Comparison of ENCODE assay signal across 8 mouse cellular contexts in the genomic region with DNA sequence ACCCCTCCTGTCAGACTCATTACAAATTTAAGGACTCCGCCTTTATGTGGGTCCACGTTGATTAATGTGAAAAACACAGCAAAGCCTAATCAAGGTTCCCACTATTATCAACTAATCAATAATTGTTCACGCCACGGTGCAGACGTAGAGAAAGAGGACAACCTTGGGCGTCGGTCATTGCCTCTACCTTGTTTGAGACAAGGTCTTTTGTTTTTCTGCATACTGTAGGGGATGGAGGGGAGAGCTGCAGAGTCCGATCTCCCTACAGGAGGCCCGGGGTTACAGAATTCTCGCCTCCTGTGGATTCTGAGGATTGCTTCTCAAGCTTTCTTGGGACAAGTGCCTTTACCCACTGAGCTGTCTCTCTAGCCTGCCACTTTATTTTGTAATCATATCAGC. TPM values are rescaled to one million over a fixed set of nuclear protein-coding genes. Genes with fewer than 3 reads are reported as not detected.
DNase-seq lines count a peak whose midpoint lies in the region; ATAC-seq and TF ChIP-seq lines count a peak whose summit lies in the region.

No protein-coding gene starts in this region.

- H3K4me2 ChIP-seq in lung, embryonic 14.5 days = peak overlapping the region; percentile 78
- peak overlapping the region; percentile 66 for H3K4me2 ChIP-seq in hindbrain, embryonic 13.5 days
- H3K4me2 ChIP-seq in midbrain, embryonic 11.5 days = peak overlapping the region; percentile 69

- no peak for TF ChIP-seq POLR2A in cortical plate, adult 2 months (IDR thresholded peaks at IDR 0.05; ENCODE audit: extremely low read depth, insufficient read depth, low read length)

- WGBS in lung, embryonic 14.5 days = 1% methylated on average over 10 of the region's 10 CpGs
- 2% methylated on average over 10 of the region's 10 CpGs for WGBS in hindbrain, embryonic 13.5 days
- 2% methylated on average over 10 of the region's 10 CpGs for WGBS in midbrain, embryonic 11.5 days

- TF ChIP-seq CTCF in lung, embryonic 14.5 days (IDR thresholded peaks at IDR 0.05; ENCODE audit: low read depth) = no peak
- no peak for TF ChIP-seq CTCF in cortical plate, adult 2 months (IDR thresholded peaks at IDR 0.05; ENCODE audit: extremely low read depth, insufficient read depth, low read length)

- peak; percentile 26 for DNase-seq in lung, embryonic 14.5 days
- DNase-seq in lung, postnatal 10 days = no peak
- no peak for DNase-seq in midbrain, embryonic 11.5 days (ENCODE audit: low spot score, missing footprints)
- DNase-seq in gastrocnemius, postnatal 4 days (ENCODE audit: low spot score in 2 of 2) = no peak
- no peak for DNase-seq in left cerebral cortex, postnatal 4 days

- H3K9me3 ChIP-seq in lung, embryonic 14.5 days (ENCODE audit: low read depth, low read length) = no peaks in the 10 kb centered on the region
- H3K9me3 ChIP-seq in hindbrain, embryonic 13.5 days = no peaks in the 10 kb centered on the region
- no peaks in the 10 kb centered on the region for H3K9me3 ChIP-seq in midbrain, embryonic 11.5 days (ENCODE audit: control insufficient read depth, low read length)

- ATAC-seq in lung, embryonic 14.5 days (ENCODE audit: insufficient read depth) = 0 out of 2 replicates have a peak, but pooled peaks have one; percentile 8
- peak; percentile 55 for ATAC-seq in hindbrain, embryonic 13.5 days (ENCODE audit: low FRiP score)
- no peak; the same call in 1 of the 2 replicates for ATAC-seq in midbrain, embryonic 11.5 days (ENCODE audit: low FRiP score)
- ATAC-seq in activated CD4-positive, CD25-positive, alpha-beta regulatory T cell, adult 4 months = no peak

- peak overlapping the region; percentile 74 for H3K9ac ChIP-seq in lung, embryonic 14.5 days
- H3K9ac ChIP-seq in hindbrain, embryonic 13.5 days = peak overlapping the region; percentile 86
- peak overlapping the region; percentile 82 for H3K9ac ChIP-seq in midbrain, embryonic 11.5 days (ENCODE audit: low read length)

- H3K4me1 ChIP-seq in lung, embryonic 14.5 days (ENCODE audit: insufficient read depth) = no peaks in the 10 kb centered on the region
- no peaks in the 10 kb centered on the region; the same call in 1 of the 2 replicates for H3K4me1 ChIP-seq in cortical plate, adult 2 months (ENCODE audit: control insufficient read depth, insufficient read depth, low read length)
- H3K4me1 ChIP-seq in hindbrain, embryonic 13.5 days (replicated peaks) = peaks cover 42% of the 10 kb centered on the region
- peaks cover 2% of the 10 kb centered on the region; the same call in 1 of the 2 replicates for H3K4me1 ChIP-seq in midbrain, embryonic 11.5 days (ENCODE audit: control insufficient read depth, insufficient read depth, low read length)

- peak overlapping the region; percentile 79 for H3K4me3 ChIP-seq in lung, embryonic 14.5 days (ENCODE audit: low read depth, low read length)
- peak overlapping the region; percentile 97 for H3K4me3 ChIP-seq in cortical plate, adult 2 months (ENCODE audit: insufficient read depth, low read length)
- H3K4me3 ChIP-seq in hindbrain, embryonic 13.5 days = peak overlapping the region; percentile 83
- peak overlapping the region; percentile 84 for H3K4me3 ChIP-seq in midbrain, embryonic 11.5 days (ENCODE audit: low read depth, low read length)

- H3K27ac ChIP-seq in lung, embryonic 14.5 days (ENCODE audit: low read depth) = peak overlapping the region; percentile 78
- H3K27ac ChIP-seq in cortical plate, adult 2 months (ENCODE audit: insufficient read depth, low read length) = no peak overlapping the region
- H3K27ac ChIP-seq in hindbrain, embryonic 13.5 days = peak overlapping the region; percentile 92
- no peak overlapping the region for H3K27ac ChIP-seq in midbrain, embryonic 11.5 days (ENCODE audit: low read depth, low read length)

- H3K27me3 ChIP-seq in lung, embryonic 14.5 days (ENCODE audit: insufficient read depth, low read length) = no peaks in the 10 kb centered on the region
- H3K27me3 ChIP-seq in hindbrain, embryonic 13.5 days = no peaks in the 10 kb centered on the region
- H3K27me3 ChIP-seq in midbrain, embryonic 11.5 days (ENCODE audit: control insufficient read depth, insufficient read depth, low read length) = no peaks in the 10 kb centered on the region

- intact Hi-C loops in left cerebral cortex, postnatal 4 days (cut with DNase I) = loop anchor here (5.0 kb wide), 2 partner anchors 102 to 133 kb away; partner anchors contain the start of gene Pik3cb

- 0 out of 2 replicates have a peak, but pooled peaks cover 4% of the 10 kb centered on the region for H3K36me3 ChIP-seq in lung, embryonic 14.5 days (ENCODE audit: insufficient read depth)
- peaks cover 23% of the 10 kb centered on the region for H3K36me3 ChIP-seq in hindbrain, embryonic 13.5 days
- H3K36me3 ChIP-seq in midbrain, embryonic 11.5 days (ENCODE audit: control insufficient read depth, insufficient read depth, low read length) = no peaks in the 10 kb centered on the region

RNA-seq across cellular contexts. Expression of gene Cep70, which starts 0.7 kb away (rescaled TPM):
- polyA plus RNA-seq in lung, embryonic 14.5 days (2014; fragmentation: Nextera tagmentation; extraction: Ambion mirVana) = 31.4 and 34.8 TPM in 2 replicates
- 20.1 and 22.7 TPM in 2 replicates for polyA plus RNA-seq in cortical plate, adult 2 months (2012; rRNA removed)
- polyA plus RNA-seq in hindbrain, embryonic 13.5 days (2015; fragmentation: Nextera tagmentation; extraction: Ambion mirVana) = 73.8 and 75.2 TPM in 2 replicates
- 41.9 and 49.5 TPM in 2 replicates for polyA plus RNA-seq in midbrain, embryonic 11.5 days (2014; fragmentation: Nextera tagmentation; extraction: Ambion mirVana)
- 10 to 100 TPM; 16.7 to 17.8 TPM for polyA plus RNA-seq in activated CD4-positive, CD25-positive, alpha-beta regulatory T cell, adult 4 months (2017; shearing (Covaris generic))
- total RNA-seq in gastrocnemius, postnatal 4 days (2021) = 1 to 10 TPM; 4.8 to 6.3 TPM
- 10 to 100 TPM; 19.3 to 23.6 TPM for total RNA-seq in left cerebral cortex, postnatal 4 days (2021)

RNA-seq across cellular contexts. Expression of gene Faiml, which starts 6.9 kb away (rescaled TPM):
- polyA plus RNA-seq in lung, embryonic 14.5 days (2014; fragmentation: Nextera tagmentation; extraction: Ambion mirVana) = not detected in 2 replicates
- polyA plus RNA-seq in cortical plate, adult 2 months (2012; rRNA removed) = not detected in 2 replicates
- not detected in 2 replicates for polyA plus RNA-seq in hindbrain, embryonic 13.5 days (2015; fragmentation: Nextera tagmentation; extraction: Ambion mirVana)
- polyA plus RNA-seq in midbrain, embryonic 11.5 days (2014; fragmentation: Nextera tagmentation; extraction: Ambion mirVana) = not detected in 2 replicates
- not detected for polyA plus RNA-seq in activated CD4-positive, CD25-positive, alpha-beta regulatory T cell, adult 4 months (2017; shearing (Covaris generic))
- not detected for total RNA-seq in gastrocnemius, postnatal 4 days (2021)
- total RNA-seq in left cerebral cortex, postnatal 4 days (2021) = not detected

Comparison
In these comparisons a context has a peak if more than half of its experiments do, and no peak if none do; other contexts are left out.
1. ATAC-seq: peak in lung, embryonic 14.5 days (single experiment) and hindbrain, embryonic 13.5 days (single experiment); none in midbrain, embryonic 11.5 days (single experiment) and activated CD4-positive, CD25-positive, alpha-beta regulatory T cell, adult 4 months (single experiment).
2. H3K27ac ChIP-seq: peak in lung, embryonic 14.5 days (single experiment) and hindbrain, embryonic 13.5 days (single experiment); none in cortical plate, adult 2 months (single experiment) and midbrain, embryonic 11.5 days (single experiment).
3. Peak in every context shown above with its lines, with median percentiles within 50 percentile points of each other: H3K4me2 ChIP-seq, H3K4me3 ChIP-seq and H3K9ac ChIP-seq.